Mouse (Mus musculus): ENCODE results near the gene Olfr849. TPM values are rescaled to one million over a fixed set of nuclear protein-coding genes. Genes with fewer than 3 reads are reported as not detected.

The Olfr849 gene
- not detected for total RNA-seq (2023)

GRCm38 (mm10) chr9:19439966-19440365 is at the start of gene Olfr849:
Olfr849 (plus strand) TSS chr9:19440266.

GRCm38 (mm10) chr9:19478148-19478547 is 38.1 kb downstream of the Olfr849 start, which contains the start of gene Olfr850:
Olfr850 (minus strand) TSS chr9:19478248.

DNA sequence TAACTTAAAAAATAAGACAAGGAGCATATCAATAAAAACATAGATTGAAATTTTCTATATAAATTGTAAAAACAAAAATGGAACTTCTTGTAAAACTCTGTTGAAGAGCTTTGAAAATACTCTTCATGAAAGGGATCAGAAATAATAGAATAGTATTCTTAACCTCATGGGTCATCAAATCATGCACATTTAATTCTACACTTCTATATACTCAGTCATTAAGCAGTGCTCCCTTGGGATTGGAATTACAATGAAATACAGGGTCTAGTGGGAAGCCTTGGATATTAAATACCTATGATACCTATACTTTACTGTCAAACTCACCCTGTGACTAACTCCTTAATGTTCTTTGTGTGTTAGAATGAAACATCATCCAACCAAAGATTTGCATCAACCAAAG is 52.9 kb downstream of the Olfr849 start, which contains the start of gene Olfr851:
Gene Olfr851 (plus strand): TSS at position 301 of the 400 bp plus-strand sequence.

Other genes starting within 250 kb of the Olfr849 start
- gene Olfr843, start 188.3 kb upstream of the Olfr849 start, total RNA-seq (2023): not detected
- gene Olfr844, start 123.9 kb upstream of the Olfr849 start, total RNA-seq (2023): not detected
- not detected for gene Olfr845, start 103.8 kb upstream of the Olfr849 start, total RNA-seq (2023)
- not detected for gene Olfr846, start 76.3 kb upstream of the Olfr849 start, total RNA-seq (2023)
- not detected for gene Olfr847, start 61.6 kb upstream of the Olfr849 start, total RNA-seq (2023)
- not detected for gene Olfr850, start 38.0 kb downstream of the Olfr849 start, total RNA-seq (2023)
- gene Olfr851, start 53.0 kb downstream of the Olfr849 start, total RNA-seq (2023): not detected
- not detected for gene Olfr853, start 100.8 kb downstream of the Olfr849 start, total RNA-seq (2023)
- not detected for gene Olfr854, start 127.1 kb downstream of the Olfr849 start, total RNA-seq (2023)
- gene Olfr855, start 142.4 kb downstream of the Olfr849 start, total RNA-seq (2023): not detected
- 10 to 100 TPM; 37.2 to 40.6 TPM for gene Zfp317, start 181.8 kb downstream of the Olfr849 start, total RNA-seq (2023)

Data from B cell, adult 67 days (primary cell).